Mouse (Mus musculus) CH12.LX (cell line): Measurements from ENCODE around the gene Ptgr1. TPM values are rescaled to one million over a fixed set of nuclear protein-coding genes. Genes with fewer than 3 reads are reported as not detected.

Experiments
- DNase-seq: peaks from one replicate; pipeline ENCODE4 v3.0.0-alpha.2; 2013; ENCODE audit errors: extremely low read depth
- H3K27ac ChIP-seq: 2 replicates; pipeline ENCODE4 v1.5.1; 2012; ENCODE audit warnings: low read depth, mild to moderate bottlenecking, control low read depth, moderate library complexity; ENCODE audit not compliant: insufficient read depth
- H3K27me3 ChIP-seq: replicated peaks from 2 replicates; pipeline ENCODE3; 2012; ENCODE audit warnings: inconsistent platforms
- H3K36me3 ChIP-seq, 2 experiments: replicated peaks in 1 of 2; 2 replicates each; pipeline versions ENCODE3 to v1.6.1; 2012; ENCODE audit warnings: inconsistent platforms in 1 of 2, low read length in 1 of 2, mild to moderate bottlenecking in 1 of 2, mixed read lengths in 1 of 2, moderate library complexity in 1 of 2; ENCODE audit not compliant: control insufficient read depth in 1 of 2, insufficient read depth in 1 of 2
- H3K4me1 ChIP-seq, 2 experiments: 2 replicates each; pipeline ENCODE4 v1.6.1; 2012; ENCODE audit warnings: inconsistent platforms in 1 of 2, moderate library complexity in 1 of 2; ENCODE audit not compliant: insufficient read depth in 2 of 2, control insufficient read depth in 1 of 2
- H3K4me2 ChIP-seq: 2 replicates; pipeline ENCODE4 v1.6.1; 2012; ENCODE audit warnings: low read depth, mild to moderate bottlenecking, control low read depth; ENCODE audit not compliant: poor library complexity, insufficient read depth, severe bottlenecking
- H3K4me3 ChIP-seq, 3 experiments: fragments of 150-350 bp in 1 of 3; sonication (generic) in 1 of 3; replicated peaks in 1 of 3; 2 replicates each; pipeline versions ENCODE3 to v1.5.1; 2011 to 2012; ENCODE audit warnings: low read depth in 2 of 3, low read length in 2 of 3, mild to moderate bottlenecking in 2 of 3, moderate library complexity in 2 of 3, control low read depth in 1 of 3, improper control_type of control experiment in 1 of 3, inconsistent platforms in 1 of 3, mixed read lengths in 1 of 3; ENCODE audit not compliant: poor library complexity in 1 of 3
- H3K79me2 ChIP-seq: replicated peaks from 2 replicates; pipeline ENCODE4 v1.6.1; 2012; ENCODE audit warnings: mild to moderate bottlenecking, moderate library complexity; ENCODE audit not compliant: control insufficient read depth, poor library complexity, insufficient read depth, severe bottlenecking; ENCODE audit errors: extremely low read depth
- H3K9ac ChIP-seq: 2 replicates; pipeline ENCODE4 v1.6.1; 2012; ENCODE audit warnings: low read depth, mild to moderate bottlenecking, control low read depth, moderate library complexity; ENCODE audit not compliant: insufficient read depth
- H3K9me3 ChIP-seq: replicated peaks from 2 replicates; pipeline ENCODE3; 2012; ENCODE audit warnings: low read length, inconsistent platforms, mixed read lengths
- CHD1 ChIP-seq: IDR thresholded peaks from 2 replicates; pipeline ENCODE4 v1.6.1; 2012; ENCODE audit warnings: low read depth, low read length, improper control_type of control experiment, inconsistent platforms
- CTCF ChIP-seq, 2 experiments: IDR thresholded peaks in 1 of 2; conservative IDR thresholded peaks in 1 of 2; 2 replicates each; pipeline ENCODE4 v1.5.1; 2011 to 2012; ENCODE audit warnings: low read depth in 2 of 2, low read length in 2 of 2, improper control_type of control experiment in 1 of 2, inconsistent platforms in 1 of 2, mild to moderate bottlenecking in 1 of 2, moderate library complexity in 1 of 2
- ELF1 ChIP-seq: IDR thresholded peaks from 2 replicates; pipeline ENCODE4 v1.6.1; 2014; ENCODE audit warnings: low read depth, mild to moderate bottlenecking, inconsistent platforms, low read length, improper control_type of control experiment
- ETS1 ChIP-seq: conservative IDR thresholded peaks from 2 replicates; pipeline ENCODE4 v1.6.1; 2012; ENCODE audit warnings: low read depth, mild to moderate bottlenecking, inconsistent platforms, low read length, improper control_type of control experiment, moderate library complexity
- JUN ChIP-seq: IDR thresholded peaks from 2 replicates; pipeline ENCODE4 v1.6.1; 2011; ENCODE audit warnings: low read depth, mild to moderate bottlenecking, low read length, improper control_type of control experiment, moderate library complexity; ENCODE audit not compliant: insufficient read depth
- MAFK ChIP-seq: IDR thresholded peaks from 2 replicates; pipeline ENCODE4 v1.6.1; 2011; ENCODE audit warnings: low read length, improper control_type of control experiment; ENCODE audit not compliant: insufficient replicate concordance
- MAX ChIP-seq: IDR thresholded peaks from 2 replicates; pipeline ENCODE4 v1.6.1; 2011; ENCODE audit warnings: low read length, improper control_type of control experiment
- MAZ ChIP-seq: IDR thresholded peaks from 2 replicates; pipeline ENCODE4 v1.6.1; 2012; ENCODE audit warnings: low read depth, mild to moderate bottlenecking, inconsistent platforms, low read length, improper control_type of control experiment, moderate library complexity
- MEF2A ChIP-seq: IDR thresholded peaks from 2 replicates; pipeline ENCODE4 v1.6.1; 2014; ENCODE audit warnings: low read depth, mild to moderate bottlenecking, inconsistent platforms, low read length, improper control_type of control experiment, borderline replicate concordance
- NRF1 ChIP-seq: IDR thresholded peaks from 2 replicates; pipeline ENCODE4 v1.6.1; 2014; ENCODE audit warnings: low read depth, mild to moderate bottlenecking, inconsistent platforms, low read length, improper control_type of control experiment, moderate library complexity
- POLR2A ChIP-seq: IDR thresholded peaks from 2 replicates; pipeline ENCODE4 v1.6.1; 2011; ENCODE audit warnings: low read depth, mild to moderate bottlenecking, improper control_type of control experiment, low read length
- RCOR1 ChIP-seq: conservative IDR thresholded peaks from 2 replicates; pipeline ENCODE4 v1.6.1; 2012; ENCODE audit warnings: low read depth, mild to moderate bottlenecking, inconsistent platforms, low read length, improper control_type of control experiment
- UBTF ChIP-seq: IDR thresholded peaks from 2 replicates; pipeline ENCODE4 v1.6.1; 2012; ENCODE audit warnings: low read depth, mild to moderate bottlenecking, inconsistent platforms, low read length, improper control_type of control experiment, moderate library complexity
- USF1 ChIP-seq: IDR thresholded peaks from 2 replicates; pipeline ENCODE4 v1.6.1; 2014; ENCODE audit warnings: low read depth, mild to moderate bottlenecking, inconsistent platforms, low read length, improper control_type of control experiment
- USF2 ChIP-seq: conservative IDR thresholded peaks from 2 replicates; pipeline ENCODE4 v1.6.1; 2011; ENCODE audit warnings: low read depth, low read length, improper control_type of control experiment
- ZC3H11A ChIP-seq: IDR thresholded peaks from 2 replicates; pipeline ENCODE4 v1.6.1; 2012; ENCODE audit warnings: low read depth, mild to moderate bottlenecking, inconsistent platforms, low read length, improper control_type of control experiment
- ZMIZ1 ChIP-seq: IDR thresholded peaks from 2 replicates; pipeline ENCODE4 v1.6.1; 2012; ENCODE audit warnings: low read depth, mild to moderate bottlenecking, inconsistent platforms, low read length, improper control_type of control experiment
- dilution Hi-C: fragments of 300-500 bp; cut with MboI; formaldehyde crosslinking; loops from 2 replicates; pipeline ENCODE4 v1.14.3; 2020; ENCODE audit warnings: low sequenced_read_pairs; ENCODE audit not compliant: extremely low pct_unique_long_range_greater_than_20kb, extremely low pct_ligation_motif_present
- in situ Hi-C: fragments of 300-500 bp; cut with MboI; formaldehyde crosslinking; loops from 3 replicates; pipeline ENCODE4 v1.14.3; 2019; ENCODE audit warnings: low sequenced_read_pairs, low pct_ligation_motif_present, low pct_unique_long_range_greater_than_20kb, mixed read lengths
- polyA plus RNA-seq: library from polyadenylated mRNA; unstranded; fragments of >175 nt; gene quantifications from 2 replicates; pipeline ENCODE4 v1.2.1, GENCODE M21; 2012; ENCODE audit warnings: low read depth; ENCODE audit not compliant: insufficient read length
- total RNA-seq, 2 experiments: library from RNA; depleted of rRNA; stranded (reverse); fragments of 300-350 nt in 1 of 2; fragments of >200 nt in 1 of 2; gene quantifications; 2 replicates each; pipeline ENCODE4 v1.2.3; 2012 to 2014

Gene Ptgr1
- total and polyA plus RNA-seq, 3 experiments = 2.4 to 7.2 (median 4.0) TPM

- DNase-seq = no peak
- Histone ChIP-seq H3K4me1 (no peaks in the 10 kb centered on the region), H3K4me3 (no peak overlapping the region), H3K9ac (no peak overlapping the region), H3K9me3 (no peaks in the 10 kb centered on the region), H3K4me2 (0 out of 2 replicates have a peak overlapping the region, but pooled peaks have one; percentile 19), H3K36me3 (no peaks in the 10 kb centered on the region), H3K79me2 (no peaks in the 10 kb centered on the region), H3K27ac (no peak overlapping the region), H3K27me3 (peaks cover 1% of the 10 kb centered on the region)
- dilution Hi-C loops (no loop called here), in situ Hi-C loops (no loop called here)
- TF ChIP-seq NRF1 (peak; percentile 76), MAZ (no peak), ELF1 (no peak), CTCF (conservative IDR thresholded peaks at IDR 0.05 in 1 of 2, IDR thresholded peaks at IDR 0.05 in 1 of 2; ENCODE audit: low read depth in 2 of 2, low read length in 2 of 2) (no peak), USF1 (no peak), JUN (no peak)
These were observed 25.2 kb downstream of the Ptgr1 start for GRCm38 (mm10) chr4:58961719-58962118.

DNA sequence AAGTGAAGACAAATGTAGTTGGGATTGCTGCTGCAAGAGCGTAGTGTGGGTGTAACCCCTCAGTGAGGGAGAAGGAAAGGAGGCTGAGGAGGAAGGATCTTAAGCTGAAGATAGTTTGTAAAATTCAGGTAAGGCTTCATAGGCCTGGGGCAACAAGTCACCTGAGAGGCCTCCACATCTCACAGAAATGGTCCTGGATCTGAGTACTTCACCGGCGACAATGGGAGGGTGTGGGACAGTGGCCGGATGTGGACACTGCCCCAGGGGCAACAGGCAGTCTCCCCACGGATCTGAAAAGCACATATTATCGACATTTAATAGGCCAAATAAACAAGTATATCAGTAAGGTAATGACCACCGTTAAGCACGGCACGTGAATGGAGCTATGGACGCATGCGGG, 34.3 kb downstream of the Ptgr1 start:
- H3K27me3 ChIP-seq = no peaks in the 10 kb centered on the region
- H3K4me1 ChIP-seq = peaks cover 0 to 3% of the 10 kb centered on the region in 2 experiments; a peak in 1 of 4 replicates
- H3K9me3 ChIP-seq = no peaks in the 10 kb centered on the region
- H3K4me2 ChIP-seq = no peak overlapping the region
- H3K79me2 ChIP-seq = no peaks in the 10 kb centered on the region
- in situ Hi-C loops (no loop called here), dilution Hi-C loops (no loop called here)
- TF ChIP-seq POLR2A (no peak), JUN (no peak), CTCF (conservative IDR thresholded peaks at IDR 0.05 in 1 of 2, IDR thresholded peaks at IDR 0.05 in 1 of 2; ENCODE audit: low read depth in 2 of 2, low read length in 2 of 2) (no peak), MAX (no peak), USF2 (no peak), UBTF (no peak), MEF2A (no peak), RCOR1 (no peak), ZC3H11A (no peak), CHD1 (no peak), ETS1 (no peak), ZMIZ1 (no peak), MAFK (no peak)
- DNase-seq = no peak
- H3K4me3 ChIP-seq = no peak overlapping the region
- H3K9ac ChIP-seq = no peak overlapping the region
- H3K36me3 ChIP-seq = no peaks in the 10 kb centered on the region
- H3K27ac ChIP-seq = no peak overlapping the region
